Mouse (Mus musculus) C2C12 (cell line): ENCODE data around the gene Synpo2l. TPM values are rescaled to one million over a fixed set of nuclear protein-coding genes. Genes with fewer than 3 reads are reported as not detected.
"Not testable (repeated sequence)": the region's sequence is repeated elsewhere in the genome, so short reads cannot be mapped to it uniquely, and the experiment has no call there.

Experiments used
- H3K27me3 ChIP-seq: one replicate; pipeline ENCODE4 v1.6.1; 2011; ENCODE audit not compliant: control insufficient read depth, insufficient read depth, insufficient read length
- H3K36me3 ChIP-seq: one replicate; pipeline ENCODE4 v1.6.1; 2011; ENCODE audit not compliant: control insufficient read depth, insufficient read depth
- H3K4me3 ChIP-seq: one replicate; pipeline ENCODE4 v1.5.1; 2011; ENCODE audit warnings: mild to moderate bottlenecking, control low read depth; ENCODE audit not compliant: poor library complexity, insufficient read depth, severe bottlenecking
- H3K79me2 ChIP-seq: one replicate; pipeline ENCODE4 v1.6.1; 2011; ENCODE audit not compliant: control insufficient read depth, insufficient read depth
- H3K79me3 ChIP-seq: one replicate; pipeline ENCODE4 v1.6.1; 2011; ENCODE audit warnings: low read depth, control low read depth
- H3ac ChIP-seq: one replicate; pipeline ENCODE3; 2011; ENCODE audit warnings: low read depth; ENCODE audit not compliant: control insufficient read depth, insufficient read length
- CEBPB ChIP-seq: IDR thresholded peaks from one replicate; pipeline ENCODE4 v1.6.1; 2011; ENCODE audit warnings: low read depth, mild to moderate bottlenecking, control low read depth, moderate library complexity
- CTCF ChIP-seq: IDR thresholded peaks from one replicate; pipeline ENCODE4 v1.5.1; 2011; ENCODE audit not compliant: control insufficient read depth, insufficient read depth, insufficient read length
- FOSL1 ChIP-seq: IDR thresholded peaks from one replicate; pipeline ENCODE4 v1.8.0; 2011; ENCODE audit warnings: mild to moderate bottlenecking, low read length; ENCODE audit not compliant: poor library complexity, insufficient read depth, severe bottlenecking
- MAX ChIP-seq: IDR thresholded peaks from one replicate; pipeline ENCODE4 v1.6.1; 2011; ENCODE audit warnings: mild to moderate bottlenecking, control low read depth
- MYOD1 ChIP-seq: IDR thresholded peaks from one replicate; pipeline ENCODE4 v1.6.1; 2011; ENCODE audit warnings: low read depth; ENCODE audit not compliant: control insufficient read depth, insufficient read length
- MYOG ChIP-seq: IDR thresholded peaks from one replicate; pipeline ENCODE4 v1.6.1; 2011; ENCODE audit not compliant: control insufficient read depth, insufficient read length; ENCODE audit errors: extremely low read depth
- USF1 ChIP-seq: IDR thresholded peaks from one replicate; pipeline ENCODE4 v1.6.1; 2011; ENCODE audit warnings: low read depth, mild to moderate bottlenecking, control low read depth, moderate library complexity
- long read RNA-seq, 2 experiments: library from polyadenylated mRNA; unstranded; transcript quantifications; one replicate each; pipeline ENCODE4 v2.0.0; 2019 to 2020
- polyA plus RNA-seq: library from polyadenylated mRNA; unstranded; fragments of >200 nt; fragmentation: generic; extraction: Trizol; gene quantifications from one replicate; pipeline ENCODE4 v1.2.1, GENCODE M21; 2012; ENCODE audit warnings: missing spikeins

Gene Synpo2l
- 42.3 TPM for polyA plus RNA-seq
- long read RNA-seq, experiment 1, partial matches to known transcripts: 0 of 3 reads
- long read RNA-seq, experiment 1, other reads (novel, unspliced or antisense): 2 of 3 reads
- long read RNA-seq, experiment 2, partial matches to known transcripts: 0 of 2 reads
- long read RNA-seq, experiment 2, other reads (novel, unspliced or antisense): 1 of 2 reads

- Histone ChIP-seq H3K27me3 (no peaks in the 10 kb centered on the region), H3K79me3 (no peaks in the 10 kb centered on the region), H3K4me3 (no peak within 1 kb of the TSS), H3ac (no peak within 1 kb of the TSS), H3K36me3 (no peaks in the 10 kb centered on the region), H3K79me2 (peaks cover 5% of the 10 kb centered on the region)
- TF ChIP-seq MYOD1 (peak; percentile 76), CTCF (no peak)
Observed at GRCm38 (mm10) chr14:20668154-20668810, at the start of gene Synpo2l. Synpo2l (minus strand) TSS chr14:20668354.

- no peaks in the 10 kb centered on the region for H3K27me3 ChIP-seq
- peaks cover 24% of the 10 kb centered on the region for H3K79me2 ChIP-seq
- H3K79me3 ChIP-seq: peaks cover 18% of the 10 kb centered on the region
- no peak for TF ChIP-seq FOSL1
- TF ChIP-seq CTCF: no peak
- no peak for TF ChIP-seq MYOG
- peaks cover 75% of the 10 kb centered on the region for H3K36me3 ChIP-seq
- H3K4me3 ChIP-seq: no peak overlapping the region
- H3ac ChIP-seq: no peak overlapping the region
Observed at GRCm38 (mm10) chr14:20713832-20714231, 45.7 kb upstream of the Synpo2l start.

GRCm38 (mm10) chr14:20708239-20708638 is 40.1 kb upstream of the Synpo2l start:
- Histone ChIP-seq H3K36me3 (peaks cover 43% of the 10 kb centered on the region), H3K27me3 (no peaks in the 10 kb centered on the region), H3K79me2 (peaks cover 55% of the 10 kb centered on the region), H3ac (peak overlapping the region; percentile 89), H3K79me3 (peaks cover 38% of the 10 kb centered on the region), H3K4me3 (peak overlapping the region; percentile 89)
- TF ChIP-seq MAX: no peak
- peak; percentile 95 for TF ChIP-seq USF1

GRCm38 (mm10) chr14:20707201-20708190 is 39.3 kb upstream of the Synpo2l start, which contains the start of gene Zswim8:
Zswim8 (plus strand) TSS chr14:20707552.
- Histone ChIP-seq H3K36me3 (peaks cover 35% of the 10 kb centered on the region), H3K4me3 (peak within 1 kb of the TSS; percentile 89), H3K79me2 (peaks cover 62% of the 10 kb centered on the region), H3ac (peak within 1 kb of the TSS; percentile 89), H3K27me3 (no peaks in the 10 kb centered on the region), H3K79me3 (peaks cover 42% of the 10 kb centered on the region)
- TF ChIP-seq FOSL1 (no peak), CTCF (no peak), MAX (peak; percentile 85), MYOG (no peak), USF1 (peak; percentile 52), MYOD1 (no peak), CEBPB (no peak)

- not testable (repeated sequence) for H3K27me3 ChIP-seq
- Histone ChIP-seq H3K4me3 (peak overlapping the region; percentile 84), H3K79me3 (peaks cover 58% of the 10 kb centered on the region), H3ac (peak overlapping the region; percentile 84), H3K79me2 (peaks cover 75% of the 10 kb centered on the region), H3K36me3 (peaks cover 28% of the 10 kb centered on the region)
Observed at GRCm38 (mm10) chr14:20703461-20703860, 35.3 kb upstream of the Synpo2l start.

- Histone ChIP-seq H3K79me2 (peaks cover 75% of the 10 kb centered on the region), H3ac (peak within 1 kb of the TSS; percentile 84), H3K4me3 (peak within 1 kb of the TSS; percentile 84), H3K27me3 (no peaks in the 10 kb centered on the region), H3K79me3 (peaks cover 58% of the 10 kb centered on the region), H3K36me3 (peaks cover 28% of the 10 kb centered on the region)
- peak; percentile 37 for TF ChIP-seq MAX
- no peak for TF ChIP-seq FOSL1
- peak; percentile 42 for TF ChIP-seq USF1
Observed at GRCm38 (mm10) chr14:20702741-20703381, 34.7 kb upstream of the Synpo2l start, which contains the start of gene Chchd1. Chchd1 (plus strand) TSS chr14:20703006.
